Mouse (Mus musculus): ENCODE results near the gene Hoxb4.

Hoxb4 gene

GRCm38 (mm10) chr11:96317608-96318367 lies at the start of gene Hoxb4:
Gene Hoxb4 (plus strand): TSS chr11:96318267.
- DNase-seq: no peak

GRCm38 (mm10) chr11:96269869-96270268 lies 48.2 kb upstream of the Hoxb4 start:
- DNase-seq: no peak

- DNase-seq: no peak
Measured at GRCm38 (mm10) chr11:96270996-96271540, 47.0 kb upstream of the Hoxb4 start, which contains the start of gene Hoxb9. Gene Hoxb9 (plus strand): TSS chr11:96271457.

GRCm38 (mm10) chr11:96271541-96272011 lies 46.5 kb upstream of the Hoxb4 start:
- no peak for DNase-seq

- DNase-seq: no peak
Measured at GRCm38 (mm10) chr11:96272024-96272921, 45.8 kb upstream of the Hoxb4 start.

GRCm38 (mm10) chr11:96274428-96274827 lies 43.6 kb upstream of the Hoxb4 start:
- DNase-seq: no peak

GRCm38 (mm10) chr11:96275896-96276295 lies 42.2 kb upstream of the Hoxb4 start:
- no peak for DNase-seq

GRCm38 (mm10) chr11:96277151-96278044 lies 40.7 kb upstream of the Hoxb4 start:
- DNase-seq: no peak

GRCm38 (mm10) chr11:96278324-96278723 lies 39.7 kb upstream of the Hoxb4 start:
- no peak for DNase-seq

GRCm38 (mm10) chr11:96278773-96279172 lies 39.3 kb upstream of the Hoxb4 start:
- peak; percentile 89 for DNase-seq

GRCm38 (mm10) chr11:96279421-96280233 lies 38.4 kb upstream of the Hoxb4 start:
- no peak for DNase-seq

GRCm38 (mm10) chr11:96280399-96281378 lies 37.4 kb upstream of the Hoxb4 start:
- no peak for DNase-seq

- no peak for DNase-seq
Measured at GRCm38 (mm10) chr11:96281396-96281795, 36.7 kb upstream of the Hoxb4 start.

- no peak for DNase-seq
Measured at GRCm38 (mm10) chr11:96281855-96282570, 36.1 kb upstream of the Hoxb4 start, which contains the start of gene Hoxb8. Gene Hoxb8 (plus strand): TSS chr11:96281905.

- no peak for DNase-seq
Measured at GRCm38 (mm10) chr11:96282795-96283430, 35.2 kb upstream of the Hoxb4 start.

GRCm38 (mm10) chr11:96284041-96284749 lies 33.9 kb upstream of the Hoxb4 start:
- DNase-seq: peak; percentile 66

GRCm38 (mm10) chr11:96284774-96285734 lies 33.0 kb upstream of the Hoxb4 start:
- DNase-seq: no peak
